Mouse (Mus musculus): ENCODE data around the gene Reg1.

- TF ChIP-seq CTCF (IDR thresholded peaks at IDR 0.05; ENCODE audit: low read depth, low read length) (no peak), POLR2A (IDR thresholded peaks at IDR 0.05; ENCODE audit: extremely low read depth, insufficient read depth, low read length) (no peak)
These were observed 40.8 kb downstream of the Reg1 start for GRCm38 (mm10) chr6:78463266-78463665.
